Mouse (Mus musculus) liver, embryonic 12.5 days (tissue): ENCODE measurements around the gene Rpl3l. TPM values are rescaled to one million over a fixed set of nuclear protein-coding genes. Genes with fewer than 3 reads are reported as not detected.
A peak's percentile ranks its signal among the peaks of the same experiment; 100 is the strongest.

Source experiments
- ATAC-seq: fragments of 200-750 bp; cut with Nextera tagmentation; 2 replicates; pipeline ENCODE4 v1.8.0; 2017; ENCODE audit warnings: moderate number of reproducible peaks, mild to moderate bottlenecking, moderate library complexity
- H3K27ac ChIP-seq: fragments of 300-500 bp; sonication (generic); 2 replicates; pipeline ENCODE4 v1.5.1; 2016; ENCODE audit warnings: mild to moderate bottlenecking
- H3K27me3 ChIP-seq: fragments of 300-500 bp; sonication (generic); replicated peaks from 2 replicates; pipeline ENCODE4 v1.6.1; 2016; ENCODE audit warnings: mild to moderate bottlenecking, moderate library complexity
- H3K36me3 ChIP-seq: fragments of 300-500 bp; sonication (generic); 2 replicates; pipeline ENCODE4 v1.6.1; 2016; ENCODE audit warnings: mild to moderate bottlenecking, moderate library complexity
- H3K4me1 ChIP-seq: fragments of 300-500 bp; sonication (generic); 2 replicates; pipeline ENCODE4 v1.6.1; 2016
- H3K4me2 ChIP-seq: fragments of 300-500 bp; sonication (generic); 2 replicates; pipeline ENCODE4 v1.6.1; 2016; ENCODE audit warnings: mild to moderate bottlenecking, moderate library complexity
- H3K4me3 ChIP-seq: fragments of 300-500 bp; sonication (generic); 2 replicates; pipeline ENCODE4 v1.5.1; 2016; ENCODE audit warnings: mild to moderate bottlenecking, moderate library complexity
- H3K9ac ChIP-seq: fragments of 300-500 bp; sonication (generic); 2 replicates; pipeline ENCODE4 v1.6.1; 2016; ENCODE audit warnings: mild to moderate bottlenecking, moderate library complexity
- H3K9me3 ChIP-seq: fragments of 300-500 bp; sonication (generic); replicated peaks from 2 replicates; pipeline ENCODE4 v1.6.1; 2016; ENCODE audit warnings: mild to moderate bottlenecking, moderate library complexity
- WGBS: fragments of 180-500 bp; shearing (Covaris S2); methylation state at CpG from one replicate; pipeline ENCODE4 v1.1.7; 2016; ENCODE audit not compliant: insufficient replicate concordance; 5-methylcytosine and 5-hydroxymethylcytosine counted together
- polyA plus RNA-seq: library from polyadenylated mRNA; unstranded; fragments of >200 nt; fragmentation: Nextera tagmentation; extraction: Ambion mirVana; gene quantifications from 2 replicates; pipeline ENCODE4 v1.2.1, GENCODE M21; 2016

Gene Rpl3l
- polyA plus RNA-seq, 1 experiment from 2014 or later, result not detected

- 13% methylated on average over 4 of the region's 4 CpGs for WGBS
These were observed 23.9 kb downstream of the Rpl3l start for GRCm38 (mm10) chr17:24751528-24751927.

GRCm38 (mm10) chr17:24752415-24753394 is 25.1 kb downstream of the Rpl3l start, which contains the start of gene Hs3st6:
TSS of gene Hs3st6 (plus strand) at chr17:24752988.
- no peaks in the 10 kb centered on the region for H3K9me3 ChIP-seq
- H3K4me2 ChIP-seq, result peak within 1 kb of the TSS; percentile 75
- peaks cover 16% of the 10 kb centered on the region for H3K4me1 ChIP-seq
- H3K4me3 ChIP-seq, result peak within 1 kb of the TSS; percentile 50
- no peak within 1 kb of the TSS for H3K27ac ChIP-seq
- peak; percentile 74 for ATAC-seq
- 0 out of 2 replicates have a peak within 1 kb of the TSS, but pooled peaks have one; percentile 23 for H3K9ac ChIP-seq
- peaks cover 93% of the 10 kb centered on the region for H3K27me3 ChIP-seq
- 1% methylated on average over 75 of the region's 82 CpGs for WGBS
- H3K36me3 ChIP-seq, result no peaks in the 10 kb centered on the region

More at GRCm38 (mm10) chr17:24751528-24751927, 23.9 kb downstream of the Rpl3l start:
- Histone ChIP-seq H3K9me3 (no peaks in the 10 kb centered on the region), H3K36me3 (no peaks in the 10 kb centered on the region), H3K27me3 (peaks cover 93% of the 10 kb centered on the region), H3K27ac (no peak overlapping the region), H3K4me2 (no peak overlapping the region), H3K4me1 (peaks cover 16% of the 10 kb centered on the region), H3K9ac (no peak overlapping the region), H3K4me3 (no peak overlapping the region)
- ATAC-seq, result no peak

- H3K4me2 ChIP-seq, result no peak overlapping the region
- H3K9ac ChIP-seq, result no peak overlapping the region
- WGBS, result 74% methylated on average over 1 of the region's 1 CpGs
- peaks cover 12% of the 10 kb centered on the region for H3K4me1 ChIP-seq
- no peak for ATAC-seq
- no peaks in the 10 kb centered on the region for H3K9me3 ChIP-seq
- H3K27me3 ChIP-seq, result peaks cover 94% of the 10 kb centered on the region
- no peak overlapping the region for H3K27ac ChIP-seq
- no peaks in the 10 kb centered on the region for H3K36me3 ChIP-seq
- H3K4me3 ChIP-seq, result no peak overlapping the region
These were observed 29.8 kb downstream of the Rpl3l start for GRCm38 (mm10) chr17:24757394-24757793.

GRCm38 (mm10) chr17:24761121-24761520 is 33.5 kb downstream of the Rpl3l start:
- H3K9ac ChIP-seq, result no peak overlapping the region
- H3K9me3 ChIP-seq, result no peaks in the 10 kb centered on the region
- H3K4me2 ChIP-seq, result no peak overlapping the region
- no peaks in the 10 kb centered on the region; the same call in 1 of the 2 replicates for H3K4me1 ChIP-seq
- peaks cover 88% of the 10 kb centered on the region for H3K27me3 ChIP-seq
- no peak overlapping the region for H3K27ac ChIP-seq
- WGBS, result 41% methylated on average over 5 of the region's 5 CpGs
- no peaks in the 10 kb centered on the region for H3K36me3 ChIP-seq
- H3K4me3 ChIP-seq, result no peak overlapping the region
- ATAC-seq, result no peak

- no peak overlapping the region for H3K4me3 ChIP-seq
- H3K9ac ChIP-seq, result no peak overlapping the region
- no peak overlapping the region for H3K27ac ChIP-seq
- no peaks in the 10 kb centered on the region for H3K36me3 ChIP-seq
- H3K27me3 ChIP-seq, result peaks cover 89% of the 10 kb centered on the region
- WGBS, result 33% methylated on average over 22 of the region's 22 CpGs
- H3K4me2 ChIP-seq, result no peak overlapping the region
- no peaks in the 10 kb centered on the region for H3K9me3 ChIP-seq
- H3K4me1 ChIP-seq, result no peaks in the 10 kb centered on the region; the same call in 1 of the 2 replicates
- no peak for ATAC-seq
These were observed 37.6 kb downstream of the Rpl3l start for GRCm38 (mm10) chr17:24765016-24765905.

- H3K9me3 ChIP-seq, result no peaks in the 10 kb centered on the region
- peaks cover 79% of the 10 kb centered on the region for H3K27me3 ChIP-seq
- H3K4me2 ChIP-seq, result no peak overlapping the region
- no peak overlapping the region for H3K9ac ChIP-seq
- H3K4me3 ChIP-seq, result no peak overlapping the region
- no peaks in the 10 kb centered on the region for H3K36me3 ChIP-seq
- no peak overlapping the region for H3K27ac ChIP-seq
- WGBS, result 27% methylated on average over 12 of the region's 12 CpGs
- no peaks in the 10 kb centered on the region; the same call in 1 of the 2 replicates for H3K4me1 ChIP-seq
- no peak for ATAC-seq
These were observed 38.8 kb downstream of the Rpl3l start for GRCm38 (mm10) chr17:24766266-24766875.

GRCm38 (mm10) chr17:24769146-24769545 is 41.5 kb downstream of the Rpl3l start:
- no peak overlapping the region for H3K9ac ChIP-seq
- no peak overlapping the region for H3K27ac ChIP-seq
- H3K4me2 ChIP-seq, result no peak overlapping the region
- peaks cover 66% of the 10 kb centered on the region for H3K27me3 ChIP-seq
- no peak overlapping the region for H3K4me3 ChIP-seq
- H3K9me3 ChIP-seq, result no peaks in the 10 kb centered on the region
- ATAC-seq, result no peak
- H3K4me1 ChIP-seq, result no peaks in the 10 kb centered on the region; the same call in 1 of the 2 replicates
- H3K36me3 ChIP-seq, result no peaks in the 10 kb centered on the region
- 27% methylated on average over 3 of the region's 3 CpGs for WGBS

GRCm38 (mm10) chr17:24773241-24773640 is 45.6 kb downstream of the Rpl3l start:
- H3K36me3 ChIP-seq, result no peaks in the 10 kb centered on the region
- H3K4me3 ChIP-seq, result no peak overlapping the region
- ATAC-seq, result no peak
- no peak overlapping the region for H3K4me2 ChIP-seq
- H3K9ac ChIP-seq, result no peak overlapping the region
- no peaks in the 10 kb centered on the region for H3K9me3 ChIP-seq
- H3K27ac ChIP-seq, result no peak overlapping the region
- WGBS, result 57% methylated on average over 5 of the region's 5 CpGs
- H3K27me3 ChIP-seq, result peaks cover 31% of the 10 kb centered on the region
- no peaks in the 10 kb centered on the region for H3K4me1 ChIP-seq

- Histone ChIP-seq H3K27ac (no peak overlapping the region), H3K4me2 (no peak overlapping the region), H3K27me3 (peaks cover 14% of the 10 kb centered on the region; the same call in 1 of the 2 replicates), H3K36me3 (no peaks in the 10 kb centered on the region), H3K9me3 (no peaks in the 10 kb centered on the region), H3K4me3 (no peak overlapping the region), H3K4me1 (no peaks in the 10 kb centered on the region), H3K9ac (no peak overlapping the region)
- 64% methylated on average over 8 of the region's 8 CpGs for WGBS
- ATAC-seq, result no peak
These were observed 47.6 kb downstream of the Rpl3l start for GRCm38 (mm10) chr17:24775173-24775572.

GRCm38 (mm10) chr17:24777073-24777472 is 49.5 kb downstream of the Rpl3l start:
- Histone ChIP-seq H3K36me3 (no peaks in the 10 kb centered on the region), H3K27me3 (peaks cover 11% of the 10 kb centered on the region; the same call in 1 of the 2 replicates), H3K4me1 (no peaks in the 10 kb centered on the region), H3K4me2 (no peak overlapping the region), H3K9me3 (no peaks in the 10 kb centered on the region), H3K27ac (no peak overlapping the region), H3K4me3 (no peak overlapping the region), H3K9ac (no peak overlapping the region)
- ATAC-seq, result no peak
- WGBS, result 67% methylated on average over 2 of the region's 2 CpGs

- Histone ChIP-seq H3K9me3 (no peaks in the 10 kb centered on the region), H3K36me3 (no peaks in the 10 kb centered on the region), H3K4me3 (no peak overlapping the region), H3K9ac (no peak overlapping the region), H3K27me3 (peaks cover 5% of the 10 kb centered on the region; the same call in 1 of the 2 replicates), H3K27ac (no peak overlapping the region), H3K4me1 (no peaks in the 10 kb centered on the region), H3K4me2 (no peak overlapping the region)
- no peak for ATAC-seq
- 55% methylated on average over 2 of the region's 2 CpGs for WGBS
These were observed 53.2 kb downstream of the Rpl3l start for GRCm38 (mm10) chr17:24780821-24781220.
